Mouse (Mus musculus) CH12.LX (cell line): ENCODE results near the gene Fnbp1.
"Not testable (repeated sequence)": the region's sequence is repeated elsewhere in the genome, so short reads cannot be mapped to it uniquely, and the experiment has no call there.

Experiments
- CTCF ChIP-seq, 2 experiments: IDR thresholded peaks in 1 of 2; conservative IDR thresholded peaks in 1 of 2; 2 replicates each; pipeline ENCODE4 v1.5.1; 2011 to 2012; ENCODE audit warnings: low read depth in 2 of 2, low read length in 2 of 2, improper control_type of control experiment in 1 of 2, inconsistent platforms in 1 of 2, mild to moderate bottlenecking in 1 of 2, moderate library complexity in 1 of 2
- E2F4 ChIP-seq: IDR thresholded peaks from 2 replicates; pipeline ENCODE4 v1.6.1; 2011; ENCODE audit warnings: low read depth, low read length, improper control_type of control experiment; ENCODE audit not compliant: insufficient replicate concordance
- EP300 ChIP-seq: IDR thresholded peaks from 2 replicates; pipeline ENCODE4 v1.6.1; 2011; ENCODE audit warnings: low read length, improper control_type of control experiment
- GABPA ChIP-seq: IDR thresholded peaks from 2 replicates; pipeline ENCODE4 v1.6.1; 2012; ENCODE audit warnings: low read depth, low read length, improper control_type of control experiment, inconsistent platforms; ENCODE audit not compliant: insufficient replicate concordance
- MAX ChIP-seq: IDR thresholded peaks from 2 replicates; pipeline ENCODE4 v1.6.1; 2011; ENCODE audit warnings: low read length, improper control_type of control experiment
- NELFE ChIP-seq: IDR thresholded peaks from 2 replicates; pipeline ENCODE4 v1.6.1; 2011; ENCODE audit warnings: low read depth, low read length, improper control_type of control experiment
- POLR2A ChIP-seq: IDR thresholded peaks from 2 replicates; pipeline ENCODE4 v1.6.1; 2011; ENCODE audit warnings: low read depth, mild to moderate bottlenecking, improper control_type of control experiment, low read length
- RAD21 ChIP-seq: IDR thresholded peaks from 2 replicates; pipeline ENCODE4 v1.6.1; 2011; ENCODE audit warnings: low read depth, mild to moderate bottlenecking, low read length, improper control_type of control experiment, moderate library complexity
- TBP ChIP-seq: conservative IDR thresholded peaks from 2 replicates; pipeline ENCODE4 v1.6.1; 2011; ENCODE audit warnings: low read depth, low read length, improper control_type of control experiment
- TCF12 ChIP-seq: IDR thresholded peaks from 2 replicates; pipeline ENCODE4 v1.6.1; 2014; ENCODE audit warnings: low read depth, mild to moderate bottlenecking, inconsistent platforms, low read length, improper control_type of control experiment
- USF1 ChIP-seq: IDR thresholded peaks from 2 replicates; pipeline ENCODE4 v1.6.1; 2014; ENCODE audit warnings: low read depth, mild to moderate bottlenecking, inconsistent platforms, low read length, improper control_type of control experiment
- USF2 ChIP-seq: conservative IDR thresholded peaks from 2 replicates; pipeline ENCODE4 v1.6.1; 2011; ENCODE audit warnings: low read depth, low read length, improper control_type of control experiment
- ZC3H11A ChIP-seq: IDR thresholded peaks from 2 replicates; pipeline ENCODE4 v1.6.1; 2012; ENCODE audit warnings: low read depth, mild to moderate bottlenecking, inconsistent platforms, low read length, improper control_type of control experiment

- TF ChIP-seq GABPA, MAX, RAD21, EP300, TCF12, USF2, E2F4, USF1, NELFE, TBP, POLR2A, ZC3H11A: not testable (repeated sequence)
- peak in 1 of 2 experiments; percentile 43; a peak in 2 of 4 replicates for TF ChIP-seq CTCF (conservative IDR thresholded peaks at IDR 0.05 in 1 of 2, IDR thresholded peaks at IDR 0.05 in 1 of 2; ENCODE audit: low read depth in 2 of 2, low read length in 2 of 2)
Measured at GRCm38 (mm10) chr2:31178593-31178992, 36.8 kb upstream of the Fnbp1 start.
